Mouse (Mus musculus) heart, embryonic 15.5 days (tissue): ENCODE measurements around the gene Clptm1. TPM values are rescaled to one million over a fixed set of nuclear protein-coding genes. Genes with fewer than 3 reads are reported as not detected.
A peak's percentile ranks its signal among the peaks of the same experiment; 100 is the strongest.

Experiments used
- ATAC-seq: fragments of 200-750 bp; cut with Nextera tagmentation; replicated peaks from 2 replicates; pipeline ENCODE4 v1.8.0; 2017; ENCODE audit warnings: low read depth, moderate TSS enrichment; ENCODE audit not compliant: insufficient number of reproducible peaks, insufficient read depth, low FRiP score
- H3K27ac ChIP-seq: fragments of 300-500 bp; sonication (generic); 2 replicates; pipeline ENCODE4 v1.5.1; 2015; ENCODE audit warnings: mild to moderate bottlenecking, inconsistent platforms
- H3K27me3 ChIP-seq: fragments of 300-500 bp; sonication (generic); 2 replicates; pipeline ENCODE4 v1.6.1; 2015; ENCODE audit warnings: inconsistent platforms
- H3K36me3 ChIP-seq: fragments of 300-500 bp; sonication (generic); 2 replicates; pipeline ENCODE4 v1.6.1; 2015; ENCODE audit warnings: mild to moderate bottlenecking, inconsistent platforms
- H3K4me1 ChIP-seq: fragments of 300-500 bp; sonication (generic); replicated peaks from 2 replicates; pipeline ENCODE4 v1.6.1; 2015; ENCODE audit warnings: inconsistent platforms
- H3K4me2 ChIP-seq: fragments of 300-500 bp; sonication (generic); 2 replicates; pipeline ENCODE4 v1.6.1; 2015; ENCODE audit warnings: inconsistent platforms, mild to moderate bottlenecking, moderate library complexity
- H3K4me3 ChIP-seq: fragments of 300-500 bp; sonication (generic); 2 replicates; pipeline ENCODE4 v1.5.1; 2015; ENCODE audit warnings: mild to moderate bottlenecking, inconsistent platforms
- H3K9ac ChIP-seq: fragments of 300-500 bp; sonication (generic); 2 replicates; pipeline ENCODE4 v1.6.1; 2015; ENCODE audit warnings: mild to moderate bottlenecking, inconsistent platforms
- H3K9me3 ChIP-seq: fragments of 300-500 bp; sonication (generic); replicated peaks from 2 replicates; pipeline ENCODE4 v1.6.1; 2016; ENCODE audit warnings: inconsistent platforms
- WGBS: fragments of 180-500 bp; shearing (Covaris S2); methylation state at CpG from one replicate; pipeline ENCODE4 v1.1.7; 2015; ENCODE audit warnings: mixed read lengths; 5-methylcytosine and 5-hydroxymethylcytosine counted together
- polyA plus RNA-seq: library from polyadenylated mRNA; unstranded; fragments of >200 nt; fragmentation: Nextera tagmentation; extraction: Ambion mirVana; gene quantifications from 2 replicates; pipeline ENCODE4 v1.2.1, GENCODE M21; 2015

Clptm1 gene
- polyA plus RNA-seq, 1 experiment from 2014 or later: 67.3 TPM

GRCm38 (mm10) chr7:19651063-19651786, 13.6 kb downstream of the Clptm1 start:
- WGBS: 77% methylated on average over 6 of the region's 6 CpGs
- Histone ChIP-seq H3K4me1 (no peaks in the 10 kb centered on the region; the same call in none of the 2 replicates), H3K4me2 (no peak overlapping the region), H3K27ac (no peak overlapping the region), H3K36me3 (peaks cover 70% of the 10 kb centered on the region), H3K4me3 (no peak overlapping the region), H3K27me3 (no peaks in the 10 kb centered on the region), H3K9ac (no peak overlapping the region), H3K9me3 (no peaks in the 10 kb centered on the region)
- no peak for ATAC-seq

GRCm38 (mm10) chr7:19641223-19641622, 23.6 kb downstream of the Clptm1 start:
- Histone ChIP-seq H3K4me3 (no peak overlapping the region), H3K4me2 (no peak overlapping the region), H3K36me3 (peaks cover 85% of the 10 kb centered on the region), H3K9ac (no peak overlapping the region), H3K4me1 (peaks cover 6% of the 10 kb centered on the region), H3K9me3 (no peaks in the 10 kb centered on the region), H3K27ac (no peak overlapping the region), H3K27me3 (no peaks in the 10 kb centered on the region)
- ATAC-seq: no peak
- 92% methylated on average over 4 of the region's 4 CpGs for WGBS

- WGBS: 86% methylated on average over 11 of the region's 11 CpGs
- H3K4me3 ChIP-seq: no peak overlapping the region
- H3K9me3 ChIP-seq: no peaks in the 10 kb centered on the region
- H3K36me3 ChIP-seq: peaks cover 73% of the 10 kb centered on the region
- H3K27me3 ChIP-seq: no peaks in the 10 kb centered on the region
- no peak overlapping the region for H3K27ac ChIP-seq
- H3K4me2 ChIP-seq: no peak overlapping the region
- H3K4me1 ChIP-seq: peaks cover 13% of the 10 kb centered on the region
- no peak for ATAC-seq
- no peak overlapping the region for H3K9ac ChIP-seq
Observed at GRCm38 (mm10) chr7:19635074-19635827, 29.6 kb downstream of the Clptm1 start.

GRCm38 (mm10) chr7:19634591-19634990, 30.2 kb downstream of the Clptm1 start:
- H3K27me3 ChIP-seq: no peaks in the 10 kb centered on the region
- no peak for ATAC-seq
- peaks cover 15% of the 10 kb centered on the region for H3K4me1 ChIP-seq
- peaks cover 69% of the 10 kb centered on the region for H3K36me3 ChIP-seq
- no peak overlapping the region for H3K4me2 ChIP-seq
- no peaks in the 10 kb centered on the region for H3K9me3 ChIP-seq
- no peak overlapping the region for H3K9ac ChIP-seq
- WGBS: 88% methylated on average over 2 of the region's 2 CpGs
- H3K27ac ChIP-seq: no peak overlapping the region
- no peak overlapping the region for H3K4me3 ChIP-seq

GRCm38 (mm10) chr7:19633855-19634254, 31.0 kb downstream of the Clptm1 start:
- Histone ChIP-seq H3K27ac (no peak overlapping the region), H3K27me3 (no peaks in the 10 kb centered on the region), H3K4me3 (no peak overlapping the region), H3K36me3 (peaks cover 62% of the 10 kb centered on the region), H3K4me2 (no peak overlapping the region), H3K9me3 (no peaks in the 10 kb centered on the region), H3K4me1 (peaks cover 18% of the 10 kb centered on the region), H3K9ac (no peak overlapping the region)
- ATAC-seq: no peak
- WGBS: 92% methylated on average over 15 of the region's 15 CpGs

- no peak overlapping the region for H3K9ac ChIP-seq
- 84% methylated on average over 17 of the region's 17 CpGs for WGBS
- no peak overlapping the region for H3K4me2 ChIP-seq
- no peak for ATAC-seq
- peaks cover 56% of the 10 kb centered on the region for H3K36me3 ChIP-seq
- no peak overlapping the region for H3K27ac ChIP-seq
- no peaks in the 10 kb centered on the region for H3K9me3 ChIP-seq
- no peaks in the 10 kb centered on the region for H3K27me3 ChIP-seq
- H3K4me1 ChIP-seq: peaks cover 23% of the 10 kb centered on the region
- H3K4me3 ChIP-seq: no peak overlapping the region
Observed at GRCm38 (mm10) chr7:19633197-19633596, 31.6 kb downstream of the Clptm1 start.

GRCm38 (mm10) chr7:19632720-19633119, 32.1 kb downstream of the Clptm1 start:
- ATAC-seq: no peak
- no peak overlapping the region for H3K9ac ChIP-seq
- peaks cover 28% of the 10 kb centered on the region for H3K4me1 ChIP-seq
- peaks cover 51% of the 10 kb centered on the region for H3K36me3 ChIP-seq
- no peak overlapping the region for H3K27ac ChIP-seq
- no peak overlapping the region for H3K4me2 ChIP-seq
- H3K9me3 ChIP-seq: no peaks in the 10 kb centered on the region
- H3K4me3 ChIP-seq: no peak overlapping the region
- no peaks in the 10 kb centered on the region for H3K27me3 ChIP-seq

GRCm38 (mm10) chr7:19632275-19632674, 32.6 kb downstream of the Clptm1 start:
- no peak overlapping the region for H3K27ac ChIP-seq
- no peaks in the 10 kb centered on the region for H3K27me3 ChIP-seq
- H3K4me2 ChIP-seq: no peak overlapping the region
- ATAC-seq: no peak
- H3K9me3 ChIP-seq: no peaks in the 10 kb centered on the region
- no peak overlapping the region for H3K9ac ChIP-seq
- peaks cover 28% of the 10 kb centered on the region for H3K4me1 ChIP-seq
- H3K4me3 ChIP-seq: no peak overlapping the region
- peaks cover 48% of the 10 kb centered on the region for H3K36me3 ChIP-seq

GRCm38 (mm10) chr7:19629361-19629734, 35.5 kb downstream of the Clptm1 start, which contains the start of gene Relb:
Gene Relb, minus strand, starts transcription at chr7:19629438.
- H3K9ac ChIP-seq: peak within 1 kb of the TSS; percentile 56

GRCm38 (mm10) chr7:19628536-19629360, 36.1 kb downstream of the Clptm1 start:
- H3K4me1 ChIP-seq: peaks cover 15% of the 10 kb centered on the region
- H3K27ac ChIP-seq: peak overlapping the region; percentile 83
- no peaks in the 10 kb centered on the region for H3K9me3 ChIP-seq
- 1% methylated on average over 57 of the region's 57 CpGs for WGBS
- peak overlapping the region; percentile 88 for H3K4me2 ChIP-seq
- peak; percentile 85 for ATAC-seq
- H3K27me3 ChIP-seq: no peaks in the 10 kb centered on the region
- peak overlapping the region; percentile 65 for H3K4me3 ChIP-seq
- peak overlapping the region; percentile 56 for H3K9ac ChIP-seq
- H3K36me3 ChIP-seq: peaks cover 19% of the 10 kb centered on the region

More at GRCm38 (mm10) chr7:19629361-19629734, 35.5 kb downstream of the Clptm1 start, which contains the start of gene Relb:
- Histone ChIP-seq H3K9me3 (no peaks in the 10 kb centered on the region), H3K4me1 (peaks cover 15% of the 10 kb centered on the region), H3K27ac (peak within 1 kb of the TSS; percentile 83), H3K36me3 (peaks cover 25% of the 10 kb centered on the region), H3K27me3 (no peaks in the 10 kb centered on the region), H3K4me3 (peak within 1 kb of the TSS; percentile 65), H3K4me2 (peak within 1 kb of the TSS; percentile 88)
- WGBS: 0% methylated on average over 30 of the region's 41 CpGs
- peak; percentile 67 for ATAC-seq

- H3K9me3 ChIP-seq: no peaks in the 10 kb centered on the region
- ATAC-seq: no peak
- peak overlapping the region; percentile 88 for H3K4me2 ChIP-seq
- H3K4me3 ChIP-seq: peak overlapping the region; percentile 65
- peaks cover 15% of the 10 kb centered on the region for H3K4me1 ChIP-seq
- H3K9ac ChIP-seq: no peak overlapping the region
- no peaks in the 10 kb centered on the region for H3K27me3 ChIP-seq
- peaks cover 13% of the 10 kb centered on the region for H3K36me3 ChIP-seq
- H3K27ac ChIP-seq: peak overlapping the region; percentile 83
- 14% methylated on average over 17 of the region's 17 CpGs for WGBS
Observed at GRCm38 (mm10) chr7:19628192-19628535, 36.7 kb downstream of the Clptm1 start.
